In genomic region chr9:61873325-61873724, GRCm38 (mm10) we compare ENCODE assay signal across 12 mouse cellular contexts. TPM values are rescaled to one million over a fixed set of nuclear protein-coding genes. Genes with fewer than 3 reads are reported as not detected.
DNase-seq lines count a peak whose midpoint lies in the region; ATAC-seq lines count a peak whose summit lies in the region.
"Had no signal": no experiment of that assay in that cellular context is flagged by ENCODE, and none has a peak within 500 bp of the region (broad histone marks: within the 10 kb centered on the region; RNA-seq: fewer than 3 reads in every experiment).

No protein-coding gene starts in this region.

- no peak overlapping the region for H3K9ac ChIP-seq in hindbrain, embryonic 16.5 days (ENCODE audit: low read depth, low read length)
- no peak overlapping the region for H3K9ac ChIP-seq in kidney, embryonic 15.5 days
- H3K9ac ChIP-seq in midbrain, embryonic 14.5 days (replicated peaks; ENCODE audit: low read length): no peak overlapping the region

- H3K27me3 ChIP-seq in hindbrain, embryonic 10.5 days (ENCODE audit: insufficient read depth, poor library complexity, severe bottlenecking): peaks cover 13% of the 10 kb centered on the region
- 0 out of 2 replicates have a peak, but pooled peaks cover 2% of the 10 kb centered on the region for H3K27me3 ChIP-seq in hindbrain, embryonic 16.5 days (replicated peaks; ENCODE audit: control insufficient read depth, insufficient read depth, low read length)
- peaks cover 30% of the 10 kb centered on the region for H3K27me3 ChIP-seq in embryonic facial prominence, embryonic 10.5 days (replicated peaks; ENCODE audit: low read depth, poor library complexity, severe bottlenecking)
- peaks cover 29% of the 10 kb centered on the region for H3K27me3 ChIP-seq in kidney, embryonic 15.5 days
- 0 out of 2 replicates have a peak, but pooled peaks cover 3% of the 10 kb centered on the region for H3K27me3 ChIP-seq in midbrain, embryonic 14.5 days (ENCODE audit: control insufficient read depth, insufficient read depth, low read length)

- no peak for ATAC-seq in hindbrain, embryonic 16.5 days
- ATAC-seq in kidney, embryonic 15.5 days (replicated peaks; ENCODE audit: low FRiP score): peak; percentile 54
- no peak for ATAC-seq in midbrain, embryonic 14.5 days (ENCODE audit: low FRiP score, low TSS enrichment)

- peak overlapping the region; percentile 85 for H3K27ac ChIP-seq in hindbrain, embryonic 10.5 days
- no peak overlapping the region for H3K27ac ChIP-seq in hindbrain, embryonic 16.5 days (ENCODE audit: low read depth, low read length)
- peak overlapping the region; percentile 60 for H3K27ac ChIP-seq in embryonic facial prominence, embryonic 10.5 days (replicated peaks)
- 0 out of 2 replicates have a peak overlapping the region, but pooled peaks have one; percentile 41 for H3K27ac ChIP-seq in kidney, embryonic 15.5 days
- peak overlapping the region; percentile 80 for H3K27ac ChIP-seq in midbrain, embryonic 14.5 days (replicated peaks; ENCODE audit: low read depth, low read length)

- WGBS in hindbrain, embryonic 10.5 days: 37% methylated on average over 8 of the region's 8 CpGs
- 38% methylated on average over 8 of the region's 8 CpGs for WGBS in hindbrain, embryonic 16.5 days
- WGBS in embryonic facial prominence, embryonic 10.5 days: 32% methylated on average over 8 of the region's 8 CpGs
- 6% methylated on average over 8 of the region's 8 CpGs for WGBS in kidney, embryonic 15.5 days
- WGBS in midbrain, embryonic 14.5 days: 54% methylated on average over 8 of the region's 8 CpGs

- peaks cover 67% of the 10 kb centered on the region for H3K4me1 ChIP-seq in hindbrain, embryonic 10.5 days (replicated peaks)
- peaks cover 23% of the 10 kb centered on the region for H3K4me1 ChIP-seq in hindbrain, embryonic 16.5 days (ENCODE audit: control insufficient read depth, insufficient read depth, low read depth, low read length)
- peaks cover 64% of the 10 kb centered on the region for H3K4me1 ChIP-seq in embryonic facial prominence, embryonic 10.5 days
- H3K4me1 ChIP-seq in kidney, embryonic 15.5 days: peaks cover 35% of the 10 kb centered on the region
- H3K4me1 ChIP-seq in midbrain, embryonic 14.5 days (ENCODE audit: control insufficient read depth, insufficient read depth, low read length): peaks cover 52% of the 10 kb centered on the region

- peaks cover 3% of the 10 kb centered on the region; the same call in 1 of the 2 replicates for H3K9me3 ChIP-seq in hindbrain, embryonic 10.5 days
- no peaks in the 10 kb centered on the region for H3K9me3 ChIP-seq in hindbrain, embryonic 16.5 days (ENCODE audit: control insufficient read depth, low read length)
- no peaks in the 10 kb centered on the region for H3K9me3 ChIP-seq in embryonic facial prominence, embryonic 10.5 days
- no peaks in the 10 kb centered on the region for H3K9me3 ChIP-seq in kidney, embryonic 15.5 days (replicated peaks)
- no peaks in the 10 kb centered on the region for H3K9me3 ChIP-seq in midbrain, embryonic 14.5 days (ENCODE audit: control insufficient read depth, low read length)

- DNase-seq in hindbrain, embryonic 10.5 days (ENCODE audit: low spot score): peak; percentile 34
- DNase-seq in embryonic facial prominence, embryonic 10.5 days (ENCODE audit: low spot score): no peak
- no peak for DNase-seq in midbrain, embryonic 14.5 days
- no peak for DNase-seq in right cerebral cortex, postnatal 10 days (ENCODE audit: low spot score in 2 of 2)
- no peak for DNase-seq in spleen, adult 12 weeks (ENCODE audit: low spot score)
- no peak for DNase-seq in cerebellum, postnatal 4 days (ENCODE audit: low spot score in 2 of 2)
- DNase-seq: adrenal gland, postnatal 36 days; cerebellum, postnatal 25 days; right cerebral cortex, adult 18-20 months; thymus, postnatal 36 days had no signal

- no peak overlapping the region for H3K4me3 ChIP-seq in hindbrain, embryonic 10.5 days
- H3K4me3 ChIP-seq in hindbrain, embryonic 16.5 days (ENCODE audit: low read length): no peak overlapping the region
- no peak overlapping the region for H3K4me3 ChIP-seq in embryonic facial prominence, embryonic 10.5 days
- H3K4me3 ChIP-seq in kidney, embryonic 15.5 days (replicated peaks): no peak overlapping the region
- no peak overlapping the region for H3K4me3 ChIP-seq in midbrain, embryonic 14.5 days (replicated peaks; ENCODE audit: low read depth, low read length)

- H3K36me3 ChIP-seq in hindbrain, embryonic 10.5 days: no peaks in the 10 kb centered on the region
- no peaks in the 10 kb centered on the region for H3K36me3 ChIP-seq in hindbrain, embryonic 16.5 days (ENCODE audit: control insufficient read depth, insufficient read depth, low read length)
- no peaks in the 10 kb centered on the region for H3K36me3 ChIP-seq in embryonic facial prominence, embryonic 10.5 days (replicated peaks)
- H3K36me3 ChIP-seq in kidney, embryonic 15.5 days: no peaks in the 10 kb centered on the region
- H3K36me3 ChIP-seq in midbrain, embryonic 14.5 days (ENCODE audit: control insufficient read depth, insufficient read depth, low read length): no peaks in the 10 kb centered on the region

- H3K4me2 ChIP-seq in hindbrain, embryonic 16.5 days (ENCODE audit: low read length): no peak overlapping the region
- no peak overlapping the region for H3K4me2 ChIP-seq in kidney, embryonic 15.5 days
- no peak overlapping the region for H3K4me2 ChIP-seq in midbrain, embryonic 14.5 days (ENCODE audit: low read length)

RNA-seq across cellular contexts. Expression of gene Rplp1, which starts 41.0 kb away (rescaled TPM):
- polyA plus RNA-seq in hindbrain, embryonic 10.5 days (2016; fragmentation: Nextera tagmentation; extraction: Ambion mirVana): 1,078 and 1,182 TPM in 2 replicates
- polyA plus RNA-seq in hindbrain, embryonic 16.5 days (2015; fragmentation: Nextera tagmentation; extraction: Ambion mirVana): 902 and 928 TPM in 2 replicates
- polyA plus RNA-seq in embryonic facial prominence, embryonic 10.5 days (2016; fragmentation: Nextera tagmentation; extraction: Ambion mirVana): 1,152 and 1,189 TPM in 2 replicates
- polyA plus RNA-seq in kidney, embryonic 15.5 days (2015; fragmentation: Nextera tagmentation; extraction: Ambion mirVana): 1,379 and 1,393 TPM in 2 replicates
- polyA plus RNA-seq in midbrain, embryonic 14.5 days (2014; fragmentation: Nextera tagmentation; extraction: Ambion mirVana): 935 and 1,231 TPM in 2 replicates
